Mouse (Mus musculus) embryonic fibroblast, embryonic 13.5 days (primary cell): ENCODE data around the gene Prcp.

ENCODE experiments used
- CTCF ChIP-seq: IDR thresholded peaks from 2 replicates; pipeline ENCODE4 v1.5.1; 2011; ENCODE audit warnings: mild to moderate bottlenecking, control low read depth, low read length, moderate library complexity, borderline replicate concordance; ENCODE audit not compliant: insufficient read depth
- POLR2A ChIP-seq: IDR thresholded peaks from 2 replicates; pipeline ENCODE4 v1.6.1; 2011; ENCODE audit warnings: low read depth, mild to moderate bottlenecking, control low read depth, low read length, moderate library complexity

- TF ChIP-seq POLR2A: no peak
- no peak for TF ChIP-seq CTCF
Observed at GRCm38 (mm10) chr7:92920172-92920856, 46.0 kb downstream of the Prcp start.
